Mouse (Mus musculus): ENCODE data around the gene Cdk2. TPM values are rescaled to one million over a fixed set of nuclear protein-coding genes. Genes with fewer than 3 reads are reported as not detected.
A peak's percentile ranks its signal among the peaks of the same experiment; 100 is the strongest.
"Not testable (repeated sequence)": the region's sequence is repeated elsewhere in the genome, so short reads cannot be mapped to it uniquely, and the experiment has no call there.

Cdk2 gene
- polyA plus RNA-seq, 1 experiment from 2014 or later: 109 TPM

- Histone ChIP-seq H3K9ac (peak overlapping the region; percentile 36; the same call in 1 of the 2 replicates), H3K27me3 (replicated peaks) (peaks cover 10% of the 10 kb centered on the region), H3K4me1 (replicated peaks) (peaks cover 20% of the 10 kb centered on the region), H3K9me3 (replicated peaks) (no peaks in the 10 kb centered on the region), H3K27ac (ENCODE audit: poor library complexity, severe bottlenecking) (no peak overlapping the region), H3K36me3 (no peaks in the 10 kb centered on the region), H3K4me3 (peak overlapping the region; percentile 80), H3K4me2 (peak overlapping the region; percentile 93)
- ATAC-seq (ENCODE audit: insufficient number of reproducible peaks, low FRiP score): no peak
- 32% methylated on average over 4 of the region's 4 CpGs for WGBS
Observed at GRCm38 (mm10) chr10:128742616-128743015, 37.8 kb upstream of the Cdk2 start.

- 26% methylated on average over 2 of the region's 2 CpGs for WGBS
- Histone ChIP-seq H3K4me2 (no peak overlapping the region), H3K36me3 (0 out of 2 replicates have a peak, but pooled peaks cover 2% of the 10 kb centered on the region), H3K9me3 (replicated peaks) (no peaks in the 10 kb centered on the region), H3K4me1 (replicated peaks) (peaks cover 25% of the 10 kb centered on the region), H3K27me3 (replicated peaks) (peaks cover 10% of the 10 kb centered on the region), H3K9ac (no peak overlapping the region), H3K4me3 (no peak overlapping the region), H3K27ac (ENCODE audit: poor library complexity, severe bottlenecking) (no peak overlapping the region)
- no peak for ATAC-seq (ENCODE audit: insufficient number of reproducible peaks, low FRiP score)
Observed at GRCm38 (mm10) chr10:128740296-128740695, 35.5 kb upstream of the Cdk2 start.

GRCm38 (mm10) chr10:128737435-128737834 is 32.6 kb upstream of the Cdk2 start:
- H3K27me3 ChIP-seq (replicated peaks): peaks cover 7% of the 10 kb centered on the region
- WGBS: 4% methylated on average over 15 of the region's 15 CpGs
- H3K4me2 ChIP-seq: peak overlapping the region; percentile 62
- H3K4me1 ChIP-seq (replicated peaks): peaks cover 9% of the 10 kb centered on the region
- ATAC-seq (ENCODE audit: insufficient number of reproducible peaks, low FRiP score): peak; percentile 63
- peak overlapping the region; percentile 26; the same call in 1 of the 2 replicates for H3K9ac ChIP-seq
- peaks cover 4% of the 10 kb centered on the region; the same call in 1 of the 2 replicates for H3K9me3 ChIP-seq (replicated peaks)
- H3K4me3 ChIP-seq: peak overlapping the region; percentile 18
- H3K27ac ChIP-seq (ENCODE audit: poor library complexity, severe bottlenecking): no peak overlapping the region
- H3K36me3 ChIP-seq: peaks cover 9% of the 10 kb centered on the region; the same call in 1 of the 2 replicates

- no peak for ATAC-seq (ENCODE audit: insufficient number of reproducible peaks, low FRiP score)
- Histone ChIP-seq H3K27ac (ENCODE audit: poor library complexity, severe bottlenecking) (no peak overlapping the region), H3K9ac (no peak overlapping the region), H3K4me1 (replicated peaks) (no peaks in the 10 kb centered on the region), H3K36me3 (peaks cover 9% of the 10 kb centered on the region; the same call in 1 of the 2 replicates), H3K4me2 (no peak overlapping the region), H3K27me3 (replicated peaks) (no peaks in the 10 kb centered on the region), H3K4me3 (no peak overlapping the region), H3K9me3 (replicated peaks) (peaks cover 4% of the 10 kb centered on the region; the same call in 1 of the 2 replicates)
Observed at GRCm38 (mm10) chr10:128731992-128732391, 27.2 kb upstream of the Cdk2 start.

GRCm38 (mm10) chr10:128731002-128731433 is 26.2 kb upstream of the Cdk2 start:
- Histone ChIP-seq H3K9me3 (replicated peaks) (peaks cover 4% of the 10 kb centered on the region; the same call in 1 of the 2 replicates), H3K4me3 (no peak overlapping the region), H3K4me1 (replicated peaks) (no peaks in the 10 kb centered on the region), H3K9ac (no peak overlapping the region), H3K36me3 (peaks cover 7% of the 10 kb centered on the region; the same call in 1 of the 2 replicates), H3K27me3 (replicated peaks) (no peaks in the 10 kb centered on the region), H3K4me2 (peak overlapping the region; percentile 38), H3K27ac (ENCODE audit: poor library complexity, severe bottlenecking) (no peak overlapping the region)
- no peak for ATAC-seq (ENCODE audit: insufficient number of reproducible peaks, low FRiP score)
- 19% methylated on average over 10 of the region's 10 CpGs for WGBS

GRCm38 (mm10) chr10:128728059-128728458 is 23.2 kb upstream of the Cdk2 start:
- Histone ChIP-seq H3K9ac (no peak overlapping the region), H3K4me2 (no peak overlapping the region), H3K36me3 (peaks cover 4% of the 10 kb centered on the region; the same call in 1 of the 2 replicates), H3K4me3 (no peak overlapping the region), H3K27me3 (replicated peaks) (no peaks in the 10 kb centered on the region), H3K27ac (ENCODE audit: poor library complexity, severe bottlenecking) (no peak overlapping the region), H3K4me1 (replicated peaks) (no peaks in the 10 kb centered on the region), H3K9me3 (replicated peaks) (peaks cover 4% of the 10 kb centered on the region; the same call in 1 of the 2 replicates)
- 73% methylated on average over 5 of the region's 5 CpGs for WGBS
- no peak for ATAC-seq (ENCODE audit: insufficient number of reproducible peaks, low FRiP score)

- H3K4me3 ChIP-seq; H3K9me3 ChIP-seq (replicated peaks); H3K27me3 ChIP-seq (replicated peaks); H3K9ac ChIP-seq; H3K36me3 ChIP-seq; ATAC-seq (ENCODE audit: insufficient number of reproducible peaks, low FRiP score); H3K4me1 ChIP-seq (replicated peaks); H3K4me2 ChIP-seq; H3K27ac ChIP-seq (ENCODE audit: poor library complexity, severe bottlenecking): not testable (repeated sequence)
- 73% methylated on average over 4 of the region's 4 CpGs for WGBS
Observed at GRCm38 (mm10) chr10:128725466-128725865, 20.6 kb upstream of the Cdk2 start.

GRCm38 (mm10) chr10:128715559-128716537 is 11.0 kb upstream of the Cdk2 start:
- Histone ChIP-seq H3K4me3 (no peak overlapping the region), H3K4me1 (replicated peaks) (no peaks in the 10 kb centered on the region), H3K9ac (no peak overlapping the region), H3K4me2 (no peak overlapping the region), H3K9me3 (replicated peaks) (no peaks in the 10 kb centered on the region), H3K27ac (ENCODE audit: poor library complexity, severe bottlenecking) (no peak overlapping the region), H3K27me3 (replicated peaks) (0 out of 2 replicates have a peak, but pooled peaks cover 5% of the 10 kb centered on the region), H3K36me3 (no peaks in the 10 kb centered on the region)
- no peak for ATAC-seq (ENCODE audit: insufficient number of reproducible peaks, low FRiP score)
- 81% methylated on average over 19 of the region's 19 CpGs for WGBS

GRCm38 (mm10) chr10:128711318-128711717 is 6.5 kb upstream of the Cdk2 start:
- not testable (repeated sequence) for H3K36me3 ChIP-seq

GRCm38 (mm10) chr10:128705317-128705693 is 474 bp upstream of the Cdk2 start:
- Histone ChIP-seq H3K27me3 (replicated peaks) (no peaks in the 10 kb centered on the region), H3K4me3 (peak overlapping the region; percentile 94), H3K9me3 (replicated peaks) (no peaks in the 10 kb centered on the region), H3K27ac (ENCODE audit: poor library complexity, severe bottlenecking) (peak overlapping the region; percentile 99; the same call in 1 of the 2 replicates), H3K9ac (peak overlapping the region; percentile 65), H3K4me2 (peak overlapping the region; percentile 89), H3K36me3 (peaks cover 27% of the 10 kb centered on the region), H3K4me1 (replicated peaks) (peaks cover 25% of the 10 kb centered on the region)
- 0 out of 2 replicates have a peak, but pooled peaks have one; percentile 5 for ATAC-seq (ENCODE audit: insufficient number of reproducible peaks, low FRiP score)
- 9% methylated on average over 11 of the region's 11 CpGs for WGBS

More at GRCm38 (mm10) chr10:128711318-128711717, 6.5 kb upstream of the Cdk2 start:
- WGBS: 87% methylated on average over 7 of the region's 7 CpGs
- not testable (repeated sequence) for H3K4me1 ChIP-seq (replicated peaks); H3K27ac ChIP-seq (ENCODE audit: poor library complexity, severe bottlenecking); H3K27me3 ChIP-seq (replicated peaks); H3K9me3 ChIP-seq (replicated peaks); H3K9ac ChIP-seq; ATAC-seq (ENCODE audit: insufficient number of reproducible peaks, low FRiP score); H3K4me3 ChIP-seq; H3K4me2 ChIP-seq

- Histone ChIP-seq H3K4me1 (replicated peaks) (peaks cover 36% of the 10 kb centered on the region), H3K27ac (ENCODE audit: poor library complexity, severe bottlenecking) (peak within 1 kb of the TSS; percentile 99), H3K4me3 (peak within 1 kb of the TSS; percentile 94), H3K9me3 (replicated peaks) (no peaks in the 10 kb centered on the region), H3K36me3 (peaks cover 41% of the 10 kb centered on the region), H3K4me2 (peak within 1 kb of the TSS; percentile 89), H3K27me3 (replicated peaks) (no peaks in the 10 kb centered on the region), H3K9ac (peak within 1 kb of the TSS; percentile 79)
- no peak for ATAC-seq (ENCODE audit: insufficient number of reproducible peaks, low FRiP score)
- 24% methylated on average over 4 of the region's 4 CpGs for WGBS
Observed at GRCm38 (mm10) chr10:128703895-128704294, 936 bp downstream of the Cdk2 start, which contains the start of gene Pmel. TSS of gene Pmel (plus strand) at chr10:128704195.
